Mouse (Mus musculus): ENCODE measurements around the gene Ankrd13a.

The Ankrd13a gene

GRCm38 (mm10) chr5:114774403-114775051, at the start of gene Ankrd13a:
Gene Ankrd13a (plus strand): TSS chr5:114774677.
- DNase-seq (ENCODE audit: low spot score in 2 of 2) = peak; percentile 77 to 87

- no peak for DNase-seq (ENCODE audit: low spot score in 2 of 2)
These were observed 46.3 kb upstream of the Ankrd13a start for GRCm38 (mm10) chr5:114728160-114728559.

DNA sequence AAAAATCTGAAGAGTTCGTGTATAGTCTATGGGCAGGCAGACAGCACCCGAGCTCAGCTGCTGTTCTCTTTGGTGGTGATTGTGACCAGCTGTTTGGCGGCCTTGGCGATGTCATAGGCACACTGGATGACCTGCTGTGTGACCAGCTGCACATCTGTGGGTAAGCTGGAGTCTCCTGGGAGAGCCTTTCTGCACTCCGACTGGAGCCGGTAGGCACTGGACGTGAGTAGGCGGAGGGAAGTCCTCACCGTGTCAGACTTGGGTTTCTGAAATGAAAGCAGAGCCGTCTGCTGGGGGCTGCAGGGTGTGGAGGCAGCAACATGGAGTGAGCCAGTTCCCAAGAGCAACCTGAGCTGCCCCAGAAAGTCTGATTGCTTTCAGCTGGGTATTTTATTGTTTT, 44.3 kb upstream of the Ankrd13a start:
- DNase-seq (ENCODE audit: low spot score in 2 of 2) = no peak

- no peak for DNase-seq (ENCODE audit: low spot score in 2 of 2)
These were observed 43.0 kb upstream of the Ankrd13a start for GRCm38 (mm10) chr5:114731498-114731897.

DNA sequence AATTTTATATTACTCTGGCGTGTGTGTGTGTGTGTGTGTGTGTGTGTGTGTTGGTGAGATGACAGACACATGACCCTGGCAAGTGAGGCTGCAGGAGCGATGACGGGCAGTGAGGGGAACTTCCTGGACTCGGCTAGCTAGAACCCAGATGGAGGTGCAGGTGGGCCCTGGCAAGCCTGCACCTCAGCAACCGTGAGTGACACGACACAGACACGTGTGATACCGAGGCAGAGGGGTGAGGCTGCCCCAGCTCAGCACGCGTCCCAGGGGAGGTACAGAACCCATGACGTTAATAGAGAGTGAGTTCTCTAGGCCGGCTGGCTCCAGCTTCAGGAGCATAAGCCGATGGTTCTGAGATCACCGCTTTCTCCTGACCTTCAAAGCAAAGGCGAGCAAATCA, 42.5 kb upstream of the Ankrd13a start:
- no peak for DNase-seq (ENCODE audit: low spot score in 2 of 2)

GRCm38 (mm10) chr5:114733606-114734005, 40.9 kb upstream of the Ankrd13a start:
- no peak for DNase-seq (ENCODE audit: low spot score in 2 of 2)

GRCm38 (mm10) chr5:114737090-114737887, 37.2 kb upstream of the Ankrd13a start:
- no peak for DNase-seq (ENCODE audit: low spot score in 2 of 2)

DNA sequence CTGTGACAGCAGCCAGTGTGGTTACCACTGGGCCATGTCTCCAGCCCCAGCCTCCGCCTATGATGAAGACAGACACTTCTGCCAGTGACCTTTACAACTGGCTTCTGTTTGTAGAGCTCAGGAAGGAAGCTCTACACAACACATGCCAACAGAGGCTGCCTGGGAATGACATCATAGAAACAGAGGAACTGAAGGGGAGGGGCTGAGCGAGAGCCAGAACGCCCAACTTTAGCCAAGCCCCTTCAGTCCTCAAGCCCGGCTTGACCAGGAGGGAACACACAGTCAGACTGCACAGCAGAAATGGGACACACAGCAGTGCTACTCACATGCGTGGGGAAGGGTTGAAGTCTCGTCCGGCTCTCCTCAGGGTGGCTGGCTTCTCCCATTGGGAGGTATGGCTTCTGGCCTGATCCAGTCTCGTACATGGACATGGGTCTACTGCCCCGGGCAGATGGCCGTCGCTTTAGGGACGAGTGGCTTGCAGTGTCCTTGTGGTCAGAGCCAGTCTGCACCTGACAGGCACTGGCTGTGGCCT, 35.7 kb upstream of the Ankrd13a start:
- no peak for DNase-seq (ENCODE audit: low spot score in 2 of 2)

DNA sequence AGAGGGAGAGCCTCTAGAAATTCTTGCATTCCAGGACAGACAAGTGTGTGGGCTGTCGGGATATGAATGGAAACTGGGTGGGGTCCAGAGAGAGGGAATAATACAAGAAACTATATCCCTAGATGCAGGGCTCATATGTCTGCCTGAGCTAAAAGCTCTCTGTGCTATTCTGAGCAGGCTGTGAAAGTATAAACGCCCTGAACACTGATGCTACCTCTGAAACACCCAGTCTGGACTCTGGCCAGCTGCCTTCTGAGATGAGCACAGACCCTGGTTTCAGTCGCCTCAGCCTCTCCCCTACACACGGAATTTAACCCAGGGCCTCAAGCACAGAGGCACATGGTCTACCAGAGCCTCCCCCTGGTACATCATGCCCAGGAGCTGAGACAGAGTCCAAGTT, 33.9 kb upstream of the Ankrd13a start:
- no peak for DNase-seq (ENCODE audit: low spot score in 2 of 2)

- no peak for DNase-seq (ENCODE audit: low spot score in 2 of 2)
These were observed 31.9 kb upstream of the Ankrd13a start for GRCm38 (mm10) chr5:114742572-114742971.

- DNase-seq (ENCODE audit: low spot score in 2 of 2) = no peak
These were observed 31.3 kb upstream of the Ankrd13a start for GRCm38 (mm10) chr5:114742998-114743696.

DNA sequence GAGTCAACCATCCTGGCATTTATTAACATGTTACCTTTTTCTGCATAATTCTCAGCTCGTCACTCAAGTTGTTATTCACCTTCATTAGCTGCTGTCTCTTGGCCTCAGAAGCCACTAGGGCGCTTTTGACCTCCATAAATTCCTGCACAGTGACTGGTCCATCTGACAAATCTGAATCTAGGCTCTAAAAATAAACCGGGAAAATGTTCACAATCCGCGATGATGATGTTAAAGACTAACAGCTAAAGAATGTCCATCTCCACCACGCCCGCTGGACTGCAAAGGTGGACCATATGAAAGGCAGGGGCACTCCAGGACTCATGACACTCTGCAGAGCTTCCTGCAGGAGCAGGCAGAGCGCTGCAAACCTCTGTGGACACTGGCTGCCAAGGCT, 30.8 kb upstream of the Ankrd13a start:
- DNase-seq (ENCODE audit: low spot score in 2 of 2) = no peak

DNA sequence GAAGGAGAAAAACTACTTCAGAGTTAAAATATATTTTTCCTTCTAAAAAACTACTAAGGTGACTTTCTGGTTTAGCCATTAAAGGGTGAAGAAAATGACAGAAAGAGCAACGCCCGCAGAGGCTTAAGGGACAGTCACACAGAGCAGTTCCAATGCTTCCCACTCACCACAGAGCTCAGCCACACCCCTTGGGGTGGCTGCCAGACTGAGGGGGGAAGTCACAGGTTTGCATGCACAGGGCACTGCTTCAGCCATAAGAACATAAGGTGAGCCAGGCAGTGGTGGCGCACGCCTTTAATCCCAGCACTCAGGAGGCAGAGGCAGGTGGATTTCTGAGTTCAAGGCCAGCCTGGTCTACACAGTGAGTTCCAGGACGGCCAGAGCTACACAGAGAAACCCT, 28.9 kb upstream of the Ankrd13a start:
- no peak for DNase-seq (ENCODE audit: low spot score in 2 of 2)

GRCm38 (mm10) chr5:114746886-114747285, 27.6 kb upstream of the Ankrd13a start:
- DNase-seq (ENCODE audit: low spot score in 2 of 2) = no peak

- no peak for DNase-seq (ENCODE audit: low spot score in 2 of 2)
These were observed 27.0 kb upstream of the Ankrd13a start for GRCm38 (mm10) chr5:114747521-114747920.

DNA sequence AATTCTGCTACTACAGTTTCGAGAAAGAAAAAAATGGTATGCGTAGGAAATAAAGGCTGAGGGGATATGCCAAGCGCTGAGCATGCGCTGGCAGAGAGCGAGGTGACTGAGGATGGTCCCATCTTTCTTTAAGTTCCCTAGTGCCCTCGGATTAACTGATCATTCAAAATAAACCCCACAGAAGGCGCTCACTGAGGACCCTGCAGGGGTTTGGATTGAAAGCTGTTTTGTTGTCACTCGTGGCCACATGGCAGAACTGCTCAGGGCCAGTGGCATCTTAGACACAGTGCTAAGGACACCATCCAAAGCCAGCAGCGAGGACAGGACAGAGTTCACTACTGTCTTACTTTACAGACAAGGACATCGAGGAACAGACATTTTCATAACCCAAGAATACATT, 24.2 kb upstream of the Ankrd13a start:
- no peak for DNase-seq (ENCODE audit: low spot score in 2 of 2)

GRCm38 (mm10) chr5:114752397-114752796, 22.1 kb upstream of the Ankrd13a start:
- no peak for DNase-seq (ENCODE audit: low spot score in 2 of 2)

- DNase-seq (ENCODE audit: low spot score in 2 of 2) = no peak
These were observed 21.1 kb upstream of the Ankrd13a start for GRCm38 (mm10) chr5:114753384-114753783.

- DNase-seq (ENCODE audit: low spot score in 2 of 2) = no peak
These were observed 14.9 kb upstream of the Ankrd13a start for GRCm38 (mm10) chr5:114759536-114760090.

- no peak for DNase-seq (ENCODE audit: low spot score in 2 of 2)
These were observed 12.5 kb upstream of the Ankrd13a start for GRCm38 (mm10) chr5:114761980-114762379.

- DNase-seq (ENCODE audit: low spot score in 2 of 2) = no peak
These were observed 9.4 kb upstream of the Ankrd13a start for GRCm38 (mm10) chr5:114764812-114765735.
